Mouse (Mus musculus) spleen, embryonic (tissue): ENCODE data around the gene Ano10.

Source experiments
- CTCF ChIA-PET: fragments of 350-600 bp; sonication (Branson Sonifier 250); formaldehyde crosslinking; loops from one replicate; lab custom pipeline; 2022; lab: Charles Lee

Gene Ano10

DNA sequence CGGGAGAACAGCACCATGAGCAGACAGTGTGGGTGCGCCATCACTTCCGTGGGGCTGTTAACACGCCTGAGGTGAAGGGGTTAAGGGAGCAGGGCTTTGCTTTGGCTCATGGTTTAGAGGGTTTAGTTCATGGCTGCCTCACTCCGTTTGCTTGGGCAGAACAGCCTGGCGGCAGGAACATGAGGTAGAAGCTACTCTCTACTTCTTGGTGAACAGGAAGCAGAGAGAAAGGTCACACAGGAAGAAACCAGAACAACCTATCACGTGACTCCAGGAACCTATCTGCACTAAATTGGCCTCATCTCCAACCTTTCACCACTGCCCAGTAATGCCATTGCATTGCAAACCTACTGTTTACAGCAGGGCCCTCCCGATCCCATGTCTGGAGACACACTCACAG lies 48.3 kb downstream of the Ano10 start:
- CTCF ChIA-PET, result interaction anchor here (2.5 kb wide), 1 partner anchor 65 kb away, joined by 8 read pairs; no protein-coding TSS in a partner anchor

DNA sequence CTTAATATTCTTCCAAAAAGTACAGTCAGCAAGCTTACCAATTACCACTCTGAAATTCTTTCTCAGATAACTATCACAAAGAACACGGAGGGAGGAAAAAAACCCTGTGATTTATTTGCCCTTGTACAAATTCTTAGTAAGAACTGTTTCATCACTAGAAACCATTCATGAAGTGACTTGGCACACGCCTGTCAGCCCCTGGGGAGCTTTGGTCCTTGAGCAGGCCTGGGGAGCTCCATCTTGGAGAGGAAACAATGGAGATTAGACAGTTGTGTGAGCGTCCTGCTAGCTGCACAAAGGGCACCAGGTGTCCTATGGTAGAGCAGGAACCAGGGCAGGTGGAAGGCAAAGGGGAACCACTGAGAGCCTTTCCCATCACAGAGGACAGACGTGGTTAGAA lies 48.8 kb downstream of the Ano10 start:
- CTCF ChIA-PET, result interaction anchor here (2.5 kb wide), 1 partner anchor 65 kb away, joined by 8 read pairs; no protein-coding TSS in a partner anchor

DNA sequence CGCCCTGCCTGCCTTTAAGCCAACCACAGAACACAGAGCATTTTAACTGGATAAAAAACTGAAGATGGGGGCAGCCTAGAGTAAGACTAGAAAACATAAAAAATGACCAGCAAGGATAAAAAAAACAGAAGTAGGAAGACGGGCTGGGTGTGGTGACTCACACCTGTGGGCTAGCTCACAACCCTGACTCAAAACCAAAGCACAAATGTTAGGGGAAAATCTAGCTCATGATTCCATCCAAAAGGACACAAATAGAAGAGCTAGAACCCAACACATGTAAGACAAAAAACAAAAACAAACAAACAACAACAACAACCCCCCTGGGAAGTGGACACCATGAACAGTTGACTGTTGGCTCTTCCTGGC lies 49.4 kb downstream of the Ano10 start:
- CTCF ChIA-PET, result interaction anchor here (2.5 kb wide), 1 partner anchor 66 kb away, joined by 8 read pairs; no protein-coding TSS in a partner anchor

DNA sequence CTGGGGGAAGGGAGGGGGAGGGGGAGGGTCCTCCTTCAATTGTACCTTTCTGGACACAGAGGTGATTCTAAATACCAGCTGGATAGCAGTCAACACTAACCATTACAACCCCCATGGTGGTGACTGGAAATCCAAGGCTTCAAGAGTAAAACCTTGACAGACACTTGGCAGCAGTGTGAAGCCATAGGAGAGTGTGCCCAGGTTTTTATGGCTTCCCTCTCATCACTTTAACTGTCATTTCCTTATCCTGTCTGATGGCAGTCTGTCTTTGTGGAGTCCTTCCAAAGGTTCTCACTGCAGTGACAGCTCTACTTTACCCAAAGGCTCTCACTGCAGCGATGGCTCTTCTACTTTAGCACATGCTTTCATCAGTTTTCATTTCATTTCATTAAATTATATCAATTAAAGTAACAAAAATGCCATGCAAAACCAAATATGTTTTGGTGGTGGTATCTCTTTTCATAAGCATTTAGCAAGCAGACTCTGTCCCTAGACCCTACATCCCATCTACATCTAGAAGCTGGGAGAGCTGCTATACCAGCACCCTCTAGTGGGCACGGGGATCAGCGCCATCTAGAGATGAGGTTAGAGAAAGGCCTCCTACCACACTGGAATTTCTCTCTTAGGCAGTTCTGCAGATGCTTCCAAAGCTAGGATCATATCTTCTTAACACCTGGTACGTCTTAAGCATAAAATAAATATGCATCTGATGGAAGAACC lies 50.0 kb downstream of the Ano10 start:
- CTCF ChIA-PET, result interaction anchor here (0.5 to 2.5 kb wide), 3 partner anchors 9 to 1237 kb away, joined by 4 to 12 read pairs (median 8); no protein-coding TSS in a partner anchor

DNA sequence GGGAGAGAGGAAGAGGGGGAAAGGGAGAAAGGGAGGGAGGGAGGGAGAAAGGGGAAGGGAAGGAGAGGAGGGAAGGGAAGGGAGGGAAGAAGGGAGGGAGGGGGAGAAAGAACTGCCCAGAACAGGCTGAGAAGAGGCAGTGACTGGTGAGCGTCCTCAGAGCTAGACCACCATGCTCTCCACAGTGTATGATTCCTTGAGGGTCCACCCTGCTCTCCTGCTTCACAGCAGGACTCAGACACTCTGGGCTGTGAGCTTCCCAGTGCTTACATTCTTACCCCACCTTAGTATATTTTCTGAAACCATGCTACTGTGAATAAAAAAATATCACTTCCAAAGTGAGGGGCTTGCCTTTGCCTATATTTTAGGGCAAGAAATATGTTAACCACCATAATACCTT lies 50.9 kb downstream of the Ano10 start:
- CTCF ChIA-PET, result interaction anchor here (0.6 kb wide), 1 partner anchor 102 kb away, joined by 11 read pairs; no protein-coding TSS in a partner anchor

DNA sequence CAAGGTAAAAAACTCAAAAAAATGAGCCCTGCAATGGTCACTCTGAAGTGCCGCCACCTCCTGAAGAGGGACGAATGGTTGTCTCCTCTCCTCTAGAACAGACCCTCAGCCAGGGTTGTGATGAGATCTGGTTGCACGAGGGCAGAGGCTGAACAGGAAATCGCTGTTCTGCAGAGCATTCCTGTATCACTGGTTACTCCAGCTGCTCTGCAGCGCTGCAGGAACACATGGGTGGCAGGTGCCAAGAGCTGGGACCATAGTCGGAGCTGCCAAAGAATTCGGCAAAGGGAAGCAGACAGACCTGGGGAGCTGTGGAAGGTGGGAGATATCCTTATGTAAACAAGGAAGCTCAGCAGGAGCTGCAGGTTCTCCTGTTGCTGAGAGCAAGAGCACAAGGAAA lies 51.4 kb downstream of the Ano10 start:
- CTCF ChIA-PET, result interaction anchor here (0.6 to 0.7 kb wide), 2 partner anchors 68 to 102 kb away, joined by 3 to 11 read pairs; no protein-coding TSS in a partner anchor

DNA sequence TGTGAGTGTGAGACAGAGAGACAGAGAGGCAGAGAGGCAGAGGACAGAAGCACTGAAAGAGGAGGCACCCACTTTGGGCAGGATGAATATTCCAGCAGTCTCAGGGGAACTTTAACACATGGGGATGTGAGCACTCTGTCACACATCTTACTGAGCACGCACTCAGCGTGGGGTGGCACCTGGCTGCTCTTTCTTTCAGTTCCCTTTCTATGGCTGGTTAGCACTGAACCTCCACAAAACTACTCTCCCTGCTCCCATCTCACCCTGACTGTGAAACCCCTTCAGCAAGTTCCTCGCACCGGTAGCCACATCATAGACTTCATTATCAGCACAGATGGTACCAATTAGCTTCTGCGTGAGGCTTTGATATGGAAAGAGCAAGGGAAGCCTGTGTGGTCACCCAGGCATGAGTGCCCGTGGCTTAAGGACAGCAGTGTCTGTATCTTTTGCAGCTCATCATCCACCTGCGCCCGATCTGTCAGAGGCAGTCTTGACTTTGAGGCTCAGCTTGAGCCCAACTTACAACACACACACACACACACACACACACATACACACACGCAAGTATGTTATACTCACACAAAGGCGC lies 52.3 kb downstream of the Ano10 start:
- CTCF ChIA-PET, result interaction anchor here (0.7 kb wide), 1 partner anchor 69 kb away, joined by 3 read pairs; no protein-coding TSS in a partner anchor

DNA sequence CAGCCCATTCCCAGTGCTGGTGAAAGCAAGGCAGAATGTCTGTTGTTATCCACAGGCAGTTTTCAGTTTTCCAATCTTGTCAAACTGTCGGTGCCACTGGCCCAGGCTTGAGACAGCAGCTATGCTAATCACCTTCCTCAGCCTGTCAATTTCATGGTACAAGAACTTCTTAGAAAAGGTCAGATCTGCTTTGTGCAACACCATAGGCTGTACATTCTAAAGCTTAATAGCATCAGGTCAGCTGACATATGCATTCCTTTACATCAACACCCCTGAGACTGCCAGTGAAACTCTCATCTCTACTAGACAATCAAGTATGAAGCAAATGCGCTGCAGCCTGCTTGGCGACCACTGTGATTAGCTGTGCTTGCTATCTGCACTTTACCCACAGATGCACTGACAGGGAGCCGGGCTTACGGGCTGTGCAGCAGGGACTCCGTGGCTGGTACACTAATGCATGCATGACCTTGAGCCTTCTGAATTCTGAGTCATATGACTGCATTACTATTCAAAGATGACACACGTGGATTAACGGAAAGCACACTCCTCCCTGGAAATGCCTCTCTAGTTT lies 53.5 kb downstream of the Ano10 start:
- CTCF ChIA-PET, result interaction anchor here (1.3 kb wide), 1 partner anchor 15 kb away, joined by 3 read pairs; no protein-coding TSS in a partner anchor

DNA sequence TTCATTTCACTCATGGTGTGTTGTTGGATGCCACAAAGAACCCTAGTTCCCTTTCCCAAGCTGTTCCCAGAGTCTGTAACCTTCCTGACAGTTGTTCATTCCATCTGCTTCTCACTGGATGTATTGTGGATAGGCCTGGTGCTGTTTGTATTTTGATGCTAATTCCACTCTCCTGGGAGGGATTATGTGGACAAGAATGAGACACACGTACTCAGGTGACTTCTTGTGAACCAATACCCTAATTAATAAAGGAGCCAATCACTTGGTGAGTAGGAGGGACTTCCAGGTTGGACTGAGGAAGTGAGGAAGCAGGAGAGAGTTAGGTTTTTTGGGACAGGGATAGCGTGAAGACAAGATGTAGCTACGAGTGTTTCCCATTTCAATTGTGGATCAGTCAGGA lies 59.5 kb downstream of the Ano10 start:
- CTCF ChIA-PET, result interaction anchor here (1.7 kb wide), 1 partner anchor 32 kb away, joined by 3 read pairs; no protein-coding TSS in a partner anchor

DNA sequence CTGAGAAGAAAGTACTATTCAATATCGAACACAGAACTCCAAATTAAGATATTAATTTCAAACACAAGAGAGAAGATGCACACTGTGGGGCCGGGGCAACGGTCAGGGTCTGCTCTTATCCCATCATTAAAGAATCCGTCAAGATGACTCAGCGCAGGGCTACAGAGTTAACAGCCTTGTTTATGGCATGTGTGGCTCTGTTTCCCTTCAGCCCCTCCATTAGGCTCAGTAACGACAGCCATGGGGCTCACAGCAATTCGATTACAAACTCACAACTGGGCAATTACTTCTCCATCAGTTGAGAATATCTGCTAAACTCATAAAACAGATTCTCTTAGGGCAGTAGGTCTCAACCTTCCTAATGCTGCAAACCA lies 60.3 kb downstream of the Ano10 start:
- CTCF ChIA-PET, result no interaction called here

DNA sequence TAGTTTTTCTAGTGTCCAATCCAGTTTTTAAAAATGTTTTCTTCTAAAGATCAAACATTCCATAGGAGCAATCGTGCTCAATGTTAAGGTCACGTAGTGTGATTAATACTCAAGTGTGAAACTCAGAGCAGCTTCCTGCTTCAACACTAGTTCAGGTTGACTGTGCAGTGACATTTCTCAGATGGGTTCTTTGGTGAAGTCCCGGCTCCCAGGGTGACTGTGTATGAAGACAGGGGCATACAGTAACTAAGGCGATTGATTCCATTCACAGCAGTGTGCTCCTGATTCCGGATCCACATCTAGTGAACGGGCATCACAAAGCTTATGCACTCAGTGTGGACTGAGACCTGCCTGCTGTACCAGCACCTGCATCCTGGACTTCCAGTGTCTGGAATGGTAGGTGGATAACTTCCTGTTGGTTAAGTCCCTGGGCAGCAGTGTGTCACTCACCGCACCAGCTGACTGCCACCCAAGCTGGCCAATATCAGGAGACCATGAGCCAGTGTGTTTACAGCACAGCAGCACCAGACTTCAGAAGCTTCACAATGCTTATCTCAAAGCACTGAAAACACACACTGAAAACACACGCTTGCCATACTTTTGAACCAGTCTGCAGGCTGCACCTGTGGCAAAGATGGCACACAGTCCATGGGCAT lies 60.8 kb downstream of the Ano10 start:
- CTCF ChIA-PET, result interaction anchor here (0.6 kb wide), 1 partner anchor 47 kb away, joined by 4 read pairs; no protein-coding TSS in a partner anchor

DNA sequence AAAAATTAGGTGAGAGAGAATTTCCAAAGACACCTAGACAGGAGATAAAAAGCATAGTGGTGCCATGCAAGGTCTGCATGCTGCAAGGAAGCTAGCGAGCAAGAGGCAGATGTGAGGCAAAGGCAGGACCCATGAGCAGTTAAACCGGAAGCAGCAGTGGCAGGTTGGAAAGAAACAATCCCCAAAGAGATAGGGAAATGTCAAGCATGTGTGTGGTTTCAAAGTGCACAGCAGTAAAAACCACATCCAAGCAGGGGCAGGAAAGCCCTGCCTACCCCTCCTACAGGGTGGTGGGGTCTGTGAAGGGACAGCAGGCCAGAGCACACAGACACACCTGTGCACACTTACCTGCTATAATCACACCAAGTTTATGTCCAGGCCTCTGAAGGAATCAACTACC lies 61.3 kb downstream of the Ano10 start:
- CTCF ChIA-PET, result interaction anchor here (0.6 kb wide), 1 partner anchor 47 kb away, joined by 4 read pairs; no protein-coding TSS in a partner anchor

DNA sequence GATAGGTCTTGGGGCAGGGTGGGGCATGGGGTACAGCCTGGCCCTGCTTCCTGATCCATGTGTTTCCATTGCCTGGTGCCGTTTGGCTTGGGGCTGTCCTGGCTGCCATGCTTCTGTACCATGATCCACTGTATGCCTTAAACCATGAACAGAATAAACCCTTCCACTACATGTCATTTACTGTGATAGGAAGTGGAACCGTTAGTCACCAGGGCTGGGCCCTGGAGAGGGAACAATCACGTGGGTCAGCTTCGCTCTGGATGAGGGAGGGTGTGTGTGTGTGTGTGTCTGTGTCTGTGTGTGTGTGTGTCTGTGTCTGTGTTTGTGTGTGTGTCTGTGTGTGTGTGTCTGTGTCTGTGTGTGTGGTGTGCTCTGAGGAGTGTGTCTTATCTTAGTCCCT lies 63.5 kb downstream of the Ano10 start:
- CTCF ChIA-PET, result no interaction called here

DNA sequence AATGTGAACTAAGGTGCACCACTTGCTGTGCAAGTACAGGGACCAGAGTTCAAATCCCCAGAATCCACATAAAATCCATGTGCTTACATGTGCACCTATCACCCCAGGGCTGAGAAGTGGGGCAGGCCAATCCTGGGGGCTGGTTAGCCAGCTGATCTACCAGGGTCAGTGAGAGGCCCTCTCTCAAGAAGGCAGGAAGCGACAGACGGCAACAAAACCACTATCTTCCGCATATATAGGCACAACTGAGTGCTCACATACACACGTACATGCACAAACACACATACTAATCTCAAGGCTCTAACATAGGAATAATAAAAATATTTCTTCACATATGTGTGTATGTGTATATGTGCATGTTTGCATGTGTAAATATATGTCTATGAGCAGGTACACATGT lies 67.8 kb downstream of the Ano10 start:
- CTCF ChIA-PET, result interaction anchor here (1.5 kb wide), 1 partner anchor 14 kb away, joined by 3 read pairs; no protein-coding TSS in a partner anchor

DNA sequence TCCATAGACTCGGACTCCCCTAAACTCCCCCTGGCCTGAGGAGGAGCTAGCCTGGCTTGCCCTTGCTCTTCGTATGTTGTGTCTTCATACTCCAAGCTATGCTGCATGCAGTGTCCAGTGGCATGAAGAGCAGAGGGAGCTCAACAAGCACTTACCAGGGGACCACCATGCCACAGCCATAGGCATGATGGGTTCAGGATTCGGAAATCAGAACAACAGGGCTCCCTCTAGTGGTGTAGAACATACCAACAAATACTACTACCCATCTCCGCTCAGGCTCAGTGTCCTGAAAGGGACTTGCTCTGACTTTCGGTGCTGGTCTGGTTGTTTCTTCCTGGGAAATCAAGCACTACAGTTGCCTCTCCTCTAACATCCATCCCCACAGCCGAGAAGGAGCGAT lies 68.9 kb downstream of the Ano10 start:
- CTCF ChIA-PET, result interaction anchor here (0.7 to 1.5 kb wide), 2 partner anchors 15 to 380 kb away, joined by 3 to 8 read pairs; no protein-coding TSS in a partner anchor

DNA sequence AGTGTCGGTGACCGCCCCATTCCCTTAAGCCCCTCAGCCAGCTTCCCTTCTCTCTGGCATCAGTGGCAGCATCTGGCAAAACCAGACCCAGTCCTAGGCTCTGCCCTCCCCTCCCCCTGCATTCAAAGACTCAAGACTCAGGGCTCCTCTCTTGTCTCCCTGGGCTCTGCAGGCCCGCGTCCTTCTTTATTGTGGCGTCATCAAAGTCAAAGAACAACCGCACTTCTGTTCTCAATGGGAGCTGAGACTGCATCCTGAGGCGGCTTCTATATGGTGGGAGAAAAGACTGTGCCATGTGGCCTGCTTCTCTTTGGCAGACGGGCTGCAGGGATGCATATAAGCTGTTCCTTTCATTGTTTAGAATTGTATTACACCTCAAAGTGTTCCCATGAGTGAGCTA lies 71.2 kb downstream of the Ano10 start:
- CTCF ChIA-PET, result no interaction called here

DNA sequence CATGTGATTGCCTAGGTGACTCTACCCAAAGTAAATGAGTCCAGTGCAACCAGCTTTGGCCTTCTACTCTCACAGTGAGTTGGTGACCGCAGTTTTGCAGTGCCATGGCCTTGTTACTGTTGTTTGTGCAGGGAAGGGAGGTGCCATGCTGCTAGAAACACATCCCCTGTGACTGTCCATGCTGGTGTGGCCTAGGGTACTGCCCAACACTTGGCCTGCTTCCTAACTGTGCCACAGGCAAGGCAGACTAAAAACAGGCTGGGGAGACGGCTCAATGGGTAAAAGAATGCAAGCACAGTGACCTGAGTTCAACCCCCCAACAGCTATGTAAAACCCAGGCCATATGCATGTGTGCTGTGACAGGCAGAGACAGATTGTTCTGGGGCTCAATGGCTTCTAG lies 74.3 kb downstream of the Ano10 start:
- CTCF ChIA-PET, result no interaction called here

DNA sequence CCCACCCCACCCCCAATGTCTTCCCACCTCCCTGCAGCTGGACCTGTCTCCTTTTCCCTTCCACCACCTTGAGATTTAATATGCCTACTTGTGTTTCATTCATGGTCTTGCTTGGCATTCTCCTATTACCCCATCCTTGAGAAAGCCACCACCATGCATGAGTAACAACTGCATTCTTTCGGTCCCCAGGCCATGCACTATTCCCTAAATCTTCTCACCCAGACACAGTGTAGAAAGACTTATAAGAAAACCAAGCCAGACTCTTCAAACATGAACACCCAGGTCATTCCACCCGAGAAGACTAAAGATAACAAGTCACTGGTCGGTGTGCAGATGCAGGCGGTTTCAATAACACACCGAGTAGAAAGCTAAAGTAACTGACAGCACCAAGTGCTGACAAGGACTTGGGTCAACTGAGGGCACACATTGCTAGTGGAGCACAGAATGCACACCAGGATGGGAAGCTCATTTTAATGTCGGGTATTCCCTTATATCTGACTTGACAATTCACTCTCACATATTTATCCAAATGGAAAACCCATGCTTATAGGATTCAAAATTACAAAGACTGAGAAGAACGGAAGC lies 77.2 kb downstream of the Ano10 start:
- CTCF ChIA-PET, result interaction anchor here (0.7 kb wide), 1 partner anchor 10 kb away, joined by 3 read pairs; no protein-coding TSS in a partner anchor

DNA sequence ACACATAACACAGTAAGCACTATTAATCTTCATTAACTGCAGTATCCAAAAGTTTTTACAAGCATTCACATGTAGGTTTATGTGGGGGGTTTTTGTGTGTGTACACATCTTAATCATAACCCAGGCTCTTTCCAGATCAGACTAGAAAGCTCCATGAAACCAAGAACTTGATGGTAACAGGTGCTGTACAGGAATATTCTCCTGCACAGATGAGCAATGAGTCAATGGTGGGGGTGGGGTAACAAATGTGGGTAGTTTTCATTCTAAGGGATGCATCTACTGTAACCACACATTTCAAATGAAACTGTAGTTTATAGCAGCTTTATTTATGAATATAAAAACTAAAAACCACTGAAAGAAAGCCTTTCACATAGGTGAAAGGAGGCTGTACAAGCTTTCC lies 79.1 kb downstream of the Ano10 start:
- CTCF ChIA-PET, result no interaction called here

DNA sequence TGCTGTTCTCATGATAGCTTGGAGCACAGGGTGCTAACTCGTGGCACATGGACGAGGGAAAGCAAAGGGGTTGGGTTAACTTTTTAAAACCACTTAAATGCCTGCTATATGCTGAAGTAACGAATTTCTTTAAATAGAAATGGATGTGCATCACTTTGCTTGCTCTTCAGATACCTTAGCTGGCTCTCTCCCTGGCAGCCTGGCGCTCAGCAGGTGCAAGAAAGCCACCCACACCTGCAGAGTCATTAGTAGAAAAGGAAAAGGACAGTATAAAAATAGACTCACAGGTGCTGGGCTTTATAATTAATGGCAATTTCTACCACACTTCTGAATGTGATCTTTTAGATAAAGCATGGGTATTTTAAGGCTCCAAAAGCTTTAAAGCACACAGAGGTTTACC lies 85.9 kb downstream of the Ano10 start:
- CTCF ChIA-PET, result no interaction called here

DNA sequence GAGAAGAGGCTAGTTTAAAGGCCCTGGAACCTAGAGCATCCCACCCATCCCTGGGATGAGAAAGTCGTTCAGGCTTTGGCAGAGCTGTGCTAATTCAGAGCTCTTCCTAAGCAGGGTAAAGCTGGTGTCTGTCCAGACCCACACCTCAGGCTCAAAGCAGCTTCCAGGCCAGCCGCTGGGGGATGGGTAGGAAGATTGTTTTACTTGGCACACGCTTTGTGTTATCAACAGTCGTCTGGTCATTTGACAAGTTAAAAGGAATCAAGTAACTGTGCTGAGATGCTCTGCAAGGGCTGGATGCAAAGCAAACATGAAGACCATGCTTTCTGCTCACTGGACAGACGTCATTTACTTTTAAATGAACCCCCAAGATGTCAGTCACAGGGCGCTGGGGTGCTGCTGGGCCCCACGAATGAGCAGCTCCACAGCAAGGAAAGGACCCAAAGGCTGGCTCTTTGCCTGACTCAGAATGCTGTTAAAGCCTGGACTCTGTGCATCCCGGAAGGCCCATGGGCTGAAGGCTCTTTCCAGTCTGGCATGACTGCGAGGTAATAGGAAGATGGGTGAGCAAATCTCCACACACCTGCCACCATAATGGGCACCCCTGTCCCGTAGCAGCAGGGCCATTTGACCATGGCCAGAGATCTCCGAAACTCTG lies 88.6 kb downstream of the Ano10 start:
- CTCF ChIA-PET, result no interaction called here
